Mouse (Mus musculus) lung, postnatal 0 days (tissue): ENCODE measurements around the gene Asb18.

ENCODE experiments used
- CTCF ChIP-seq: IDR thresholded peaks from 2 replicates; pipeline ENCODE4 v1.5.1; 2016; ENCODE audit warnings: antibody characterized with exemption, mild to moderate bottlenecking
- EP300 ChIP-seq: IDR thresholded peaks from 2 replicates; pipeline ENCODE4 v1.6.1; 2016; ENCODE audit warnings: antibody characterized with exemption, mild to moderate bottlenecking, control low read depth

DNA sequence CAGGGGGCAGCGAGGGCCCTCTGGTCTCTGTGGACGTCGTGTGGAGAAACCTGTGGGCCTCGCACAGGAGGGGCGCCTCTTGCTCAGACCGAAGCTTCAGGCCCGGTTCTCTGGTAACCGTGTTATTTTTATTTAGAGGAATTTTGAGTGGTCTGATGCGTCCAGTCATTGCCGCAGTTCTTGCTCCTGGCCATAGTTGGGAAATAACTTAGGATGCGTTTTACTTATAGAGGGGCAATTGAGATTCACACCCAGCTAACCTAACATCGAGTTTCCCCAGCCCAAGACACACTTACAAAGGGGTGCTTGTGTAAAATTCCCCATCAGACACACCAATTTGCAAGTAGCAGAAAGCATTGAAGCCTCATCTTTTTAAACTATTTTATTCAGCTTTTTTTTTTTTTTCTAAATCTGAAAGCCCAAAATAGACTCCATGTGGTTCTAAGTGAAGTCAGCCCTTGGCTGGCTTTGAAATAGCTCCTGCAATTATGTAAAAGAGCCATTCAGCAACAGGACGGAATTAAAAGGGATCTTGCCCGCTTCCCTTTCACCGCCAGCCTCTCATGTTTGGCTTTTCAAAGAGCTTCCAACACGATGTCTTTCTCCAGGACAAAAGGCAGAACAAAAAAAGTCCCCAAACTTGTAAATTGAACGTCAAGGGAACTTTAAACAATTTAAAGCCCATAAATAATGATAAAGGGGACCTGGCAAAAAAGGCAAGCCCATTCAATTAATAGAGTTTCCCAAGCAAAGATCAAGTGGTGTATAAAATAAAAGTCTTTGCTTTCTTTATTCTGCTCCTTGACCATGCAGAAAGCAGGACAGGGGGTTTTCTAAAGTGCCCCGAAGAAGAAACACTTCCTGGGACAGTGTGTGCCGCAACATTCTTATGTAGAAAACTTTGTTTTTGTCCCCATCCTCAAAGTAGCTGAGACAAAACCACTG is 79.9 kb downstream of the Asb18 start:
- TF ChIP-seq CTCF (no peak), EP300 (no peak)
